Mouse (Mus musculus): ENCODE data around the gene Ift172.

The Ift172 gene

DNA sequence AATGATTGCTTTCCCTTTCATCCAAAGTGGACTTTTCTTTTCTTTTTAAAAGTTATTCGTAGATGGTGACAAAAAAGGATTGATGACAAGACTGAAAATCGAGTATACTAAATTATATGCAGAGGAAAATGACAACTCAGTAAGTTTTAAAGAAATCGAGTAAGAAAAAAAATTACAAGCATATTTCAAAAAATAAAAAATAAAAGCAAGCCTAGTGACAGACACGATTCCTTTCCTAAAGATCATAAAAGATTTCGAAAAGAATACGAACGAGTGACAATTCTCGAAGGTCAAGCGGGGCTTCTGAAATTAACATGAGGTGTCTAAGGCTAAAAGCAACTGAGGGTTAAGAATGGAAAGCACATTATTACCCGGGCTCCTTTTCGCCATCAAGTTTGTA lies 71.4 kb downstream of the Ift172 start:
- intact Hi-C loops (cut with DNase I) = loop anchor here (5.0 kb wide), 1 partner anchor 108 kb away; no protein-coding TSS in a partner anchor

DNA sequence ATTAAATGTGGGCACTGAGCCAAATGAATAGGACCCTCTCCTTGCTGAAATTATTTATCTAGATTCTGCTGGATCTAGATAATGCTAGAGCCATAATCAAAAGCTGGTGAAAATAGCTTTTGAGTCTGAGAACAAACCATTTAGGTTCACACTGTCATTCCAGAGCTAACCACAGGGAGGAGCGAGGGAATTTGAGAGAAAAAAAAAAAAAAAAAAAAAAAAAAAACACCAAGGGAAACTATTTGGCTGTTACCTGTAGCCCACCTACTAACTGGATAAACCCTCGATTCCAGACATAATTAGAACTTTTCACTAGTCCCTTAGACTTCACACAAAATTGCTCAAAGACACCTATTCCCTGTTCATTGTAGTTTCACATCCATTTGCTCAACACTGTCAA lies 71.8 kb downstream of the Ift172 start:
- intact Hi-C loops (cut with DNase I) = loop anchor here (5.0 kb wide), 1 partner anchor 108 kb away; no protein-coding TSS in a partner anchor

DNA sequence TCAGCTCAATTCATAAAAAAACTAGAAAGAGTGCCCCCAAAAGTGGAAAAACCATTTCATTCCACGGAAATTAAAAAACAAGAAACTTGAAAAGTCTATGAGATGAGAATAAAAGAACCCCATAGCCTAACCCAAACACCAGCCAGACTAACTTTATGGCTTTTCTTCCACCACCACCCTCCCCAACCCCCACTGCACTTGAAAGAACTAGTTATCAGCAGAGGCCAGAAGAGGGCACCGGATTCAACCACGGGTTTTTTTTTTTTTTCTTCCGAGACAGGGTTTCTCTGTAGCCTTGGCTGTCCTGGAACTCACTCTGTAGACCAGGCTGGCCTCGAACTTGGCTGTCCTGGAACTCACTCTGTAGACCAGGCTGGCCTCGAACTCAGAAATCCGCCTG lies 72.6 kb downstream of the Ift172 start:
- intact Hi-C loops (cut with DNase I) = loop anchor here (5.0 kb wide), 1 partner anchor 109 kb away; no protein-coding TSS in a partner anchor

DNA sequence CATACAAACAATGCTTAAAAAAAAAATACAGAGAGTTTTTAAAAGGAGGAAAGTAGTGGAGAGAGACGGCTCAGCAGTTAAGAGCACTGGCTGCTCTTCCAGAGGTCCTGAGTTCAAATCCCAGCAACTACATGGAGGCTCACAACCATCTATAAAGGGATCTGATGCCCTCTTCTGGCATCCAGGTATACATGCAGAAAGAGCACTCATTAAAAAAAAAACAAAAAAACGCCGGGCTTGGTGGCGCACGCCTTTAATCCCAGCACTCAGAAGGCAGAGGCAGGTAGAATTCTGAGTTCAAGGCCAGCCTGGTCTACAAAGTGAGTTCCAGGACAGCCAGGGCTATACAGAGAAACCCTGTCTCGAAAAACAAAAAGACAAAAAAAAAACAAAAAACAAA lies 74.4 kb downstream of the Ift172 start:
- intact Hi-C loops (cut with DNase I) = loop anchor here (5.0 kb wide), 1 partner anchor 111 kb away; no protein-coding TSS in a partner anchor

- intact Hi-C loops (cut with DNase I) = loop anchor here (5.0 kb wide), 1 partner anchor 48 kb away; the partner anchor contains the start of gene Krtcap3
These were observed 86.5 kb downstream of the Ift172 start for GRCm38 (mm10) chr5:31204421-31204820.

GRCm38 (mm10) chr5:31203866-31204265 lies 87.0 kb downstream of the Ift172 start:
- intact Hi-C loops (cut with DNase I) = loop anchor here (5.0 kb wide), 1 partner anchor 48 kb away; the partner anchor contains the start of gene Krtcap3
